Mouse (Mus musculus) central nervous system, embryonic 14 days (tissue): ENCODE results near the gene Il5ra. TPM values are rescaled to one million over a fixed set of nuclear protein-coding genes. Genes with fewer than 3 reads are reported as not detected.

ENCODE experiments used
- polyA plus RNA-seq: library from polyadenylated mRNA; depleted of rRNA; stranded (reverse); fragments of >200 nt; gene quantifications from 2 replicates; pipeline ENCODE4 v1.2.3, GENCODE M21; 2012; rRNA removed

Il5ra gene
- not detected in 2 replicates for polyA plus RNA-seq

GRCm38 (mm10) chr6:106748887-106749388, at the start of gene Il5ra:
TSS of gene Il5ra (minus strand) at chr6:106749037.

GRCm38 (mm10) chr6:106768640-106769289, 19.9 kb upstream of the Il5ra start, which contains the start of gene Trnt1:
TSS of gene Trnt1 (plus strand) at chr6:106769120.

Other genes with a start within 250 kb of the Il5ra start
- gene Trnt1, start 20.1 kb upstream of the Il5ra start, polyA plus RNA-seq: 34.9 and 37.4 TPM in 2 replicates
- 28.6 and 33.4 TPM in 2 replicates for gene Crbn, start 51.0 kb upstream of the Il5ra start, polyA plus RNA-seq